Mouse (Mus musculus): ENCODE measurements around the gene Neo1. TPM values are rescaled to one million over a fixed set of nuclear protein-coding genes. Genes with fewer than 3 reads are reported as not detected.

Gene Neo1
- polyA plus RNA-seq, 1 experiment, result 2.4 TPM

GRCm38 (mm10) chr9:58873541-58874324 lies 162.5 kb downstream of the Neo1 start:
- no peaks in the 10 kb centered on the region for H3K27me3 ChIP-seq (ENCODE audit: control insufficient read depth, insufficient read depth, low read length)
- H3K27ac ChIP-seq (ENCODE audit: insufficient read depth, low read length), result no peak overlapping the region
- no peaks in the 10 kb centered on the region for H3K36me3 ChIP-seq (ENCODE audit: control insufficient read depth, insufficient read depth, low read length)
- H3K4me1 ChIP-seq (ENCODE audit: control insufficient read depth, insufficient read depth, insufficient read length), result no peaks in the 10 kb centered on the region
- H3K4me3 ChIP-seq (ENCODE audit: extremely low read depth, insufficient read depth, insufficient read length), result no peak overlapping the region
- TF ChIP-seq CTCF (IDR thresholded peaks at IDR 0.05; ENCODE audit: extremely low read depth, insufficient read depth, insufficient read length, insufficient replicate concordance), result peak; percentile 52; the same call in 1 of the 2 replicates
- TF ChIP-seq POLR2A (IDR thresholded peaks at IDR 0.05; ENCODE audit: low read depth, low read length), result no peak
- no peak for DNase-seq (ENCODE audit: low read depth in 1 of 2, low spot score in 2 of 2)
- WGBS, result 35% methylated on average over 10 of the region's 10 CpGs

GRCm38 (mm10) chr9:58871141-58871540 lies 165.1 kb downstream of the Neo1 start:
- no peaks in the 10 kb centered on the region for H3K27me3 ChIP-seq (ENCODE audit: control insufficient read depth, insufficient read depth, low read length)
- H3K36me3 ChIP-seq (ENCODE audit: control insufficient read depth, insufficient read depth, low read length), result no peaks in the 10 kb centered on the region
- TF ChIP-seq CTCF (IDR thresholded peaks at IDR 0.05; ENCODE audit: extremely low read depth, insufficient read depth, insufficient read length, insufficient replicate concordance) (no peak), POLR2A (IDR thresholded peaks at IDR 0.05; ENCODE audit: low read depth, low read length) (no peak)
- no peak overlapping the region for H3K4me3 ChIP-seq (ENCODE audit: extremely low read depth, insufficient read depth, insufficient read length)
- no peaks in the 10 kb centered on the region for H3K4me1 ChIP-seq (ENCODE audit: control insufficient read depth, insufficient read depth, insufficient read length)
- H3K27ac ChIP-seq (ENCODE audit: insufficient read depth, low read length), result no peak overlapping the region
- 81% methylated on average over 10 of the region's 10 CpGs for WGBS
- DNase-seq (ENCODE audit: low read depth in 1 of 2, low spot score in 2 of 2), result no peak

- Histone ChIP-seq H3K27ac (ENCODE audit: insufficient read depth, low read length) (no peak overlapping the region), H3K4me3 (ENCODE audit: extremely low read depth, insufficient read depth, insufficient read length) (no peak overlapping the region), H3K4me1 (ENCODE audit: control insufficient read depth, insufficient read depth, insufficient read length) (no peaks in the 10 kb centered on the region), H3K27me3 (ENCODE audit: control insufficient read depth, insufficient read depth, low read length) (no peaks in the 10 kb centered on the region), H3K36me3 (ENCODE audit: control insufficient read depth, insufficient read depth, low read length) (no peaks in the 10 kb centered on the region)
- DNase-seq (ENCODE audit: low read depth in 1 of 2, low spot score in 2 of 2), result no peak
- TF ChIP-seq POLR2A (IDR thresholded peaks at IDR 0.05; ENCODE audit: low read depth, low read length) (no peak), CTCF (IDR thresholded peaks at IDR 0.05; ENCODE audit: extremely low read depth, insufficient read depth, insufficient read length, insufficient replicate concordance) (no peak)
- WGBS, result 61% methylated on average over 7 of the region's 7 CpGs
These were observed 172.4 kb downstream of the Neo1 start for GRCm38 (mm10) chr9:58863826-58864225.

GRCm38 (mm10) chr9:58859080-58859635 lies 177.1 kb downstream of the Neo1 start:
- WGBS, result 43% methylated on average over 30 of the region's 30 CpGs
- TF ChIP-seq CTCF (IDR thresholded peaks at IDR 0.05; ENCODE audit: extremely low read depth, insufficient read depth, insufficient read length, insufficient replicate concordance) (no peak), POLR2A (IDR thresholded peaks at IDR 0.05; ENCODE audit: low read depth, low read length) (no peak)
- Histone ChIP-seq H3K27ac (ENCODE audit: insufficient read depth, low read length) (no peak overlapping the region), H3K27me3 (ENCODE audit: control insufficient read depth, insufficient read depth, low read length) (no peaks in the 10 kb centered on the region), H3K4me1 (ENCODE audit: control insufficient read depth, insufficient read depth, insufficient read length) (no peaks in the 10 kb centered on the region), H3K4me3 (ENCODE audit: extremely low read depth, insufficient read depth, insufficient read length) (no peak overlapping the region), H3K36me3 (ENCODE audit: control insufficient read depth, insufficient read depth, low read length) (no peaks in the 10 kb centered on the region)
- DNase-seq (ENCODE audit: low read depth in 1 of 2, low spot score in 2 of 2), result no peak

- TF ChIP-seq POLR2A (IDR thresholded peaks at IDR 0.05; ENCODE audit: low read depth, low read length), result no peak
- no peak for TF ChIP-seq CTCF (IDR thresholded peaks at IDR 0.05; ENCODE audit: extremely low read depth, insufficient read depth, insufficient read length, insufficient replicate concordance)
- WGBS, result 66% methylated on average over 3 of the region's 3 CpGs
- no peaks in the 10 kb centered on the region for H3K27me3 ChIP-seq (ENCODE audit: control insufficient read depth, insufficient read depth, low read length)
These were observed 181.3 kb downstream of the Neo1 start for GRCm38 (mm10) chr9:58854931-58855330.

GRCm38 (mm10) chr9:58849576-58850315 lies 186.5 kb downstream of the Neo1 start:
- H3K27ac ChIP-seq (ENCODE audit: insufficient read depth, low read length), result no peak overlapping the region
- H3K4me1 ChIP-seq (ENCODE audit: control insufficient read depth, insufficient read depth, insufficient read length), result no peaks in the 10 kb centered on the region
- WGBS, result 73% methylated on average over 13 of the region's 13 CpGs
- H3K36me3 ChIP-seq (ENCODE audit: control insufficient read depth, insufficient read depth, low read length), result no peaks in the 10 kb centered on the region
- H3K4me3 ChIP-seq (ENCODE audit: extremely low read depth, insufficient read depth, insufficient read length), result no peak overlapping the region
- no peaks in the 10 kb centered on the region for H3K27me3 ChIP-seq (ENCODE audit: control insufficient read depth, insufficient read depth, low read length)
- no peak for TF ChIP-seq POLR2A (IDR thresholded peaks at IDR 0.05; ENCODE audit: low read depth, low read length)
- TF ChIP-seq CTCF (IDR thresholded peaks at IDR 0.05; ENCODE audit: extremely low read depth, insufficient read depth, insufficient read length, insufficient replicate concordance), result no peak
- DNase-seq (ENCODE audit: low read depth in 1 of 2, low spot score in 2 of 2), result no peak

More at GRCm38 (mm10) chr9:58854931-58855330, 181.3 kb downstream of the Neo1 start:
- Histone ChIP-seq H3K36me3 (ENCODE audit: control insufficient read depth, insufficient read depth, low read length) (no peaks in the 10 kb centered on the region), H3K4me3 (ENCODE audit: extremely low read depth, insufficient read depth, insufficient read length) (no peak overlapping the region), H3K4me1 (ENCODE audit: control insufficient read depth, insufficient read depth, insufficient read length) (no peaks in the 10 kb centered on the region), H3K27ac (ENCODE audit: insufficient read depth, low read length) (no peak overlapping the region)
- DNase-seq (ENCODE audit: low read depth in 1 of 2, low spot score in 2 of 2), result no peak

All from spleen, adult 2 months (tissue).